Mouse (Mus musculus) midbrain, embryonic 14.5 days (tissue): ENCODE results near the gene Gpr68. TPM values are rescaled to one million over a fixed set of nuclear protein-coding genes. Genes with fewer than 3 reads are reported as not detected.

Source experiments
- ATAC-seq: fragments of 200-750 bp; cut with Nextera tagmentation; 2 replicates; pipeline ENCODE4 v1.8.0; 2017; ENCODE audit warnings: moderate number of reproducible peaks, moderate library complexity; ENCODE audit not compliant: low FRiP score, low TSS enrichment
- DNase-seq: peaks from one replicate; pipeline ENCODE4 v3.0.0-alpha.2; 2015
- H3K27ac ChIP-seq: fragments of 300-500 bp; sonication (generic); replicated peaks from 2 replicates; pipeline ENCODE4 v1.5.1; 2014; ENCODE audit warnings: mild to moderate bottlenecking, low read depth, low read length, moderate library complexity
- H3K27me3 ChIP-seq: fragments of 300-500 bp; sonication (generic); 2 replicates; pipeline ENCODE4 v1.6.1; 2014; ENCODE audit warnings: low read length, control low read depth, mixed read lengths; ENCODE audit not compliant: control insufficient read depth, insufficient read depth
- H3K36me3 ChIP-seq: fragments of 300-500 bp; sonication (generic); 2 replicates; pipeline ENCODE4 v1.6.1; 2014; ENCODE audit warnings: low read length, control low read depth; ENCODE audit not compliant: control insufficient read depth, insufficient read depth
- H3K4me1 ChIP-seq: fragments of 300-500 bp; sonication (generic); 2 replicates; pipeline ENCODE4 v1.6.1; 2014; ENCODE audit warnings: mild to moderate bottlenecking, antibody characterized with exemption, low read length, control low read depth; ENCODE audit not compliant: control insufficient read depth, insufficient read depth
- H3K4me2 ChIP-seq: fragments of 300-500 bp; sonication (generic); 2 replicates; pipeline ENCODE4 v1.6.1; 2014; ENCODE audit warnings: mild to moderate bottlenecking, low read length, moderate library complexity
- H3K4me3 ChIP-seq: fragments of 300-500 bp; sonication (generic); replicated peaks from 2 replicates; pipeline ENCODE4 v1.5.1; 2014; ENCODE audit warnings: low read depth, low read length
- H3K9ac ChIP-seq: fragments of 300-500 bp; sonication (generic); replicated peaks from 2 replicates; pipeline ENCODE4 v1.6.1; 2014; ENCODE audit warnings: mild to moderate bottlenecking, low read length, moderate library complexity
- H3K9me3 ChIP-seq: fragments of 300-500 bp; sonication (generic); 2 replicates; pipeline ENCODE4 v1.6.1; 2016; ENCODE audit warnings: low read length, control low read depth, mixed read lengths; ENCODE audit not compliant: control insufficient read depth
- WGBS: fragments of 180-500 bp; shearing (Covaris S2); extraction: QIAGEN DNeasy Blood & Tissue Kit; methylation state at CpG from one replicate; pipeline ENCODE4 v1.1.7; 2014; 5-methylcytosine and 5-hydroxymethylcytosine counted together
- polyA plus RNA-seq: library from polyadenylated mRNA; unstranded; fragments of >200 nt; fragmentation: Nextera tagmentation; extraction: Ambion mirVana; gene quantifications from 2 replicates; pipeline ENCODE4 v1.2.1, GENCODE M21; 2014

Gpr68 gene
- polyA plus RNA-seq, 1 experiment from 2014 or later = 2.1 TPM

DNA sequence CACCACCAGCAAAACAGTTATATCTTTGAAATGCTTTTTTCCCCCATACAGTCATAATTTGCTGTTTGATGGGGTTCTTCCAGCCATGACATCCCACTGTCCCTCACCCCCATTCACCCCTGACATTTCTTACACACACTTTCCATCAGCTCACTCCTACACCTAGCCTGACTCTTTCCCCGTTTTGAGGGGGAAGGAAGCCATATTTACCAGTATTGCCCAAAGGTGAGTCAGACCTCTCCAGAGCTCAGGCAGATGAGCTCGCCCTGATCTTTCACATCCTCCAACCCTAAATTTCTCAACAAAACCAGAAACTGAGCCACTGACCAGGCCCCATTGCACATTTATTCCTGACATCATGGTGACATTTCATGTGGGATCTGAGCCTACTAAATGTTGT lies 36.2 kb downstream of the Gpr68 start:
- Histone ChIP-seq H3K4me2 (no peak overlapping the region), H3K9ac (no peak overlapping the region), H3K27ac (no peak overlapping the region), H3K4me3 (no peak overlapping the region), H3K36me3 (no peaks in the 10 kb centered on the region), H3K9me3 (peaks cover 2% of the 10 kb centered on the region; the same call in 1 of the 2 replicates), H3K4me1 (no peaks in the 10 kb centered on the region), H3K27me3 (no peaks in the 10 kb centered on the region)
- WGBS = 87% methylated on average over 2 of the region's 2 CpGs
- DNase-seq = no peak
- no peak for ATAC-seq

DNA sequence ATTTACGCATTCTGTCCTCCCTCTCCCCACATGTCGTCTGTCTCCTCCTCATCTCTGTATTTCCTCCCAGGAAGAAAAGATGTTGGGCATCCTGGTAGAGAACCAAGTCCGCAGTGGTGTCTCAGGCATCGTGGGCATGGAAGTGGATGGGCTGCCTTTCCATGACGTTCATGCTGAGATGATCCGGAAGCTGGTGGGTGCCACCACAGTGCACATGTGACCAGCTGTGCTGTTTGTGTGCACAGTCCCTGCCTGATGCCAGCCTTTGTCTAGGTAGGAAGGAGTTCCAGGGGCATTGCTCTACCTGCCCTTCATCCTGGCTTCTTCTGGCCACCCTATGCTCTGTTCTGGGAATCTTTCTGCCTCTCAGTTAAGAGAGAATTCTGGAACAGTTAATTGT lies 36.8 kb downstream of the Gpr68 start:
- no peak overlapping the region for H3K4me2 ChIP-seq
- 95% methylated on average over 6 of the region's 6 CpGs for WGBS
- no peak overlapping the region for H3K4me3 ChIP-seq
- no peak overlapping the region for H3K27ac ChIP-seq
- ATAC-seq (no peak), DNase-seq (no peak)
- H3K27me3 ChIP-seq = no peaks in the 10 kb centered on the region
- no peaks in the 10 kb centered on the region for H3K4me1 ChIP-seq
- peaks cover 2% of the 10 kb centered on the region; the same call in 1 of the 2 replicates for H3K9me3 ChIP-seq
- no peak overlapping the region for H3K9ac ChIP-seq
- H3K36me3 ChIP-seq = no peaks in the 10 kb centered on the region

DNA sequence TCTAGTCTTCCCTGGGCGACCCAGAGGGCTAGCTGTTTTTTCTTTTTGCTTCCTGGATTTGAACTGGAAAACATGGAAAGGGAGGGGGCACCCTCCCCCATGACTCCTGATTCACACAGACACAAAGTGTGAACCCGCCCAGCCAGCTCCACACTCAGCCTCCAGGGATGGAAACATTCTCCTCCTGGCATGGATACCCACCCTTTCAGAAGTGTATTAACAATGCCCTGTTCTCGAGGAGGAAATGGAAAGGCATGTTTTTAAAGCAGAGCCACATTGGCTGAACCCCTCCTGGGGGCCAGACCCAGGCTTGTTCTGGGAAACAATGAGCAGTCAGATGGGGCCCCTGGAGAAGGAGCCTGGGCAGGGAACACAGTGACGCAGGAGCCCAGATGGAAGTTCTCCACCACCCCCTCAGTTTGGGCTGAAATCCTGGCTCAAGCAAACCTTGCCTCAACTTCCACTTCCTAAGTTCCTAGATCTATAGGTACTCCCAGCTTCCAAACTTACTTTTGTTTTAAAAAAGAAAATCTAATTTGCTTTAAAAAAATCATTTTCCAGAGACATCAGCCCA lies 39.9 kb downstream of the Gpr68 start:
- ATAC-seq = no peak

DNA sequence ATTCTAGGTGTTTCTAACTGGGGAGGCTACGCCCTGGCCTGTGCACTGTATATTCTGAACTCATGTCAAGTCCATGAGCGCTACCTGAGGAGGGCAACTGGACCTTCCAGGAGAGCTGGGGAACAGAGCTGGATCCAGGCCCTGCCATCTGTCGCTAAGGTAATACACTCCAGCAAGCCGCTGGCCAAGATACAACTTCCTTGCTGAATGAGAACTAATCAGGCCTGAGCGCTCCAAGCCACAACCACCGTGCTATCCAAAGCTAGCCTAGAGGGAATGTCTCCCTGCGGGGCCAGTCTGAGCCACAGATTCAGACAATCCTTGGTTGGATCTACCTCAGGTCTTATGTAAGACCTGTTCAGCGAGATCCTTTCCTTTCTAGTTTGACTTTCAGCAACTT lies 40.9 kb downstream of the Gpr68 start:
- WGBS = 87% methylated on average over 8 of the region's 8 CpGs
- H3K9me3 ChIP-seq = peaks cover 2% of the 10 kb centered on the region; the same call in 1 of the 2 replicates
- no peaks in the 10 kb centered on the region for H3K4me1 ChIP-seq
- no peaks in the 10 kb centered on the region for H3K36me3 ChIP-seq
- DNase-seq (no peak), ATAC-seq (no peak)
- H3K4me3 ChIP-seq = no peak overlapping the region
- H3K9ac ChIP-seq = no peak overlapping the region
- H3K27ac ChIP-seq = no peak overlapping the region
- no peak overlapping the region for H3K4me2 ChIP-seq
- H3K27me3 ChIP-seq = no peaks in the 10 kb centered on the region

More for the DNA sequence above, 39.9 kb downstream of the Gpr68 start:
- no peak overlapping the region for H3K4me2 ChIP-seq
- H3K27me3 ChIP-seq = no peaks in the 10 kb centered on the region
- H3K9ac ChIP-seq = no peak overlapping the region
- H3K4me1 ChIP-seq = no peaks in the 10 kb centered on the region
- H3K36me3 ChIP-seq = no peaks in the 10 kb centered on the region
- no peak overlapping the region for H3K27ac ChIP-seq
- peaks cover 2% of the 10 kb centered on the region; the same call in 1 of the 2 replicates for H3K9me3 ChIP-seq
- no peak overlapping the region for H3K4me3 ChIP-seq
- 57% methylated on average over 4 of the region's 4 CpGs for WGBS
- DNase-seq = no peak

DNA sequence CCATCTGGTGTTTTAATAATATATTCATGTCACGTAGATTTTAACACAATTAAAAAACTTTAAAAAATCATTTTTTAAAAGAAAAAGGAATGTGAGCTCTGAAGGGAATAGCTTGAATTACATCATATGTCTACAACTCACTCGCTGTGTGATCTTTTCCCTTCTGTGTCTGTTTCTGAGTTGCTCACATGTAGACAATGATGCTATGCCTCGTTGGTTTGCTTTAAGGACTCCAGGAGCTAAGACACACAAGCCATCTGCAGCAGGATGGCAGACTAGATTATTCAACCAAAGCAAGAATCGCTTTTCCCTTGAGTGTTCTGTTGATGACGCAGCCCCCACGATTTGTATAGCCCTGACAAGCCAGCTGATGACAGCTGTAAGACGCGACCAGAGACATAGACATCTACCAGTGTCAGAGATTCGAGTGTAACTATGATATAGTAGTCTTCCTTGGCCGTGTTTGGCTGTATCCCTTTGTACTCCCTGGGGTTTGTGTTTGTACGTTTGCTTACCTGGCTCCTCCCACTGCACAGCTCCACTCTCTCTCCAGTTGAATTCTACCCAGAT lies 42.4 kb downstream of the Gpr68 start:
- H3K4me1 ChIP-seq = no peaks in the 10 kb centered on the region
- no peak overlapping the region for H3K9ac ChIP-seq
- H3K27me3 ChIP-seq = no peaks in the 10 kb centered on the region
- peaks cover 2% of the 10 kb centered on the region; the same call in 1 of the 2 replicates for H3K9me3 ChIP-seq
- WGBS = 64% methylated on average over 11 of the region's 11 CpGs
- no peak for ATAC-seq
- H3K4me2 ChIP-seq = no peak overlapping the region
- no peak overlapping the region for H3K27ac ChIP-seq
- no peak overlapping the region for H3K4me3 ChIP-seq
- no peaks in the 10 kb centered on the region for H3K36me3 ChIP-seq
- DNase-seq = no peak

DNA sequence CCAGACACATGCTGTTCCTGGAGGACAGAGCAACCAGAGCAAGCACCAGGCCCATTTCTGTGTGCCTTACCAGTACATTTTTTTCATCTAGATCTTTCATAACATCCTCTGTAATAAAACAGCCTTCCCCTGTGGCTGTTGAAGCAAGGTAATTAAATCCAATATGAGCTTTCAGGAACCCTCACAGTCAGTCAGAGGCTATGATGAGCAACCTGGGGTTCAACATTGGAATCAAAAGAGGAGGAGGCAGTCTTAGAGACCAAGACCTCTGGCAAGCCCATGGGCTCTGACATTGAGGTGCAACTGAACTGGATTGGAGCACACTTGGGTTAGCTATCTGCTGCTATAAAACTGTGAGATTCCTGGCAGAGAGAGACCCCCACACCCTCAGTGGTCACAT lies 42.9 kb downstream of the Gpr68 start:
- peaks cover 2% of the 10 kb centered on the region; the same call in 1 of the 2 replicates for H3K9me3 ChIP-seq
- ATAC-seq = no peak
- no peaks in the 10 kb centered on the region for H3K36me3 ChIP-seq
- H3K4me3 ChIP-seq = no peak overlapping the region
- H3K4me2 ChIP-seq = no peak overlapping the region
- H3K9ac ChIP-seq = no peak overlapping the region
- DNase-seq = no peak
- H3K4me1 ChIP-seq = no peaks in the 10 kb centered on the region
- no peak overlapping the region for H3K27ac ChIP-seq
- H3K27me3 ChIP-seq = no peaks in the 10 kb centered on the region

DNA sequence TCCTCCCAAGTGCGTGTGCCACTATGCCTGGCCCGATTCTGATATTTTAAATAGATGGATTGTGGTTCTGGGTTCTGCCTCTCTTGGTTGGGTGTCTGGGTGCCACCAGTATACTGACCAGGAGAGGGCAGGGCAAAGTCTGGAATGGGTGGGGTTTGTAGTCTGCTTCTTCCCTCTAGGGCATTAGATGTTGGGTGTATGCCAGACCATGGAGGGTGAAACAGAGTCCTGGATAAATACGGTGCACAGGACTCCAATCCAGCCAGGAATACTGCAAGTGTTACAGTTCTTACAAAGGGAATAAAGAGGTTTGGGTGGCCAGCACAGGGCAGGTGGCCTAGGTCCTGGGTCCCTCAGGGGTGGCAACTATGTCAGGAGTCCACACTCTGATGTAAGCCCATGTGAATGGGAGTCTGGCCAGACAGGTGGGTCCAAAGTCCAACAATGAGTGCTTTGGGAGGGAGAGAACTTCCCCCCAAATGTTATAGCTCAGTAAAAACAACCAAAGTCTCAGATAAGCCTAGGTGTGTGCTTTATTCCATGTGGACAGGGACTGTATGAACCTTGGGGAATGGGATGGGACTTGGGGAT lies 45.0 kb downstream of the Gpr68 start:
- ATAC-seq (no peak), DNase-seq (no peak)
- Histone ChIP-seq H3K4me3 (no peak overlapping the region), H3K4me1 (no peaks in the 10 kb centered on the region), H3K4me2 (no peak overlapping the region), H3K27ac (no peak overlapping the region), H3K27me3 (no peaks in the 10 kb centered on the region), H3K36me3 (no peaks in the 10 kb centered on the region), H3K9ac (no peak overlapping the region), H3K9me3 (no peaks in the 10 kb centered on the region)
- 93% methylated on average over 3 of the region's 3 CpGs for WGBS

DNA sequence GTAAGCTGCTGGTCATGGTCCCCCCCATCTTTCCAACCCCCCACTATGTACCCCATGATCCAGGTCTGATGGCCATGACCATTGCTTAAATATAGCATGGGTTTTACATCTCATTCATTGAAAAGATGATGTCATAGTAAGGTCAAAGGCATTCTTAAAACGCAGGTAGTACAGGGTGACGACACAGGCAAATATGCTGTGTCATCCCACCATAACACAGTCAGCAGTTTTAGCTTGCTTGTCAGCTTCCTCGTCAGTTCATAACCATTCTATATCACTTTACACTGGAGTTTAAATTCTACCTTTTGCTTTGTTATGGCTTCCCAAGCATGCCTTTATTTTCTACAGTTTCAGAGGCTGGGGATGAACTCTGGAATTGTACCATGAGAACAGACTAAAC lies 45.7 kb downstream of the Gpr68 start:
- Histone ChIP-seq H3K4me3 (no peak overlapping the region), H3K36me3 (no peaks in the 10 kb centered on the region), H3K4me2 (no peak overlapping the region), H3K9me3 (no peaks in the 10 kb centered on the region), H3K4me1 (no peaks in the 10 kb centered on the region), H3K27ac (no peak overlapping the region), H3K27me3 (no peaks in the 10 kb centered on the region), H3K9ac (no peak overlapping the region)
- WGBS = 87% methylated on average over 3 of the region's 3 CpGs
- ATAC-seq (no peak), DNase-seq (no peak)

DNA sequence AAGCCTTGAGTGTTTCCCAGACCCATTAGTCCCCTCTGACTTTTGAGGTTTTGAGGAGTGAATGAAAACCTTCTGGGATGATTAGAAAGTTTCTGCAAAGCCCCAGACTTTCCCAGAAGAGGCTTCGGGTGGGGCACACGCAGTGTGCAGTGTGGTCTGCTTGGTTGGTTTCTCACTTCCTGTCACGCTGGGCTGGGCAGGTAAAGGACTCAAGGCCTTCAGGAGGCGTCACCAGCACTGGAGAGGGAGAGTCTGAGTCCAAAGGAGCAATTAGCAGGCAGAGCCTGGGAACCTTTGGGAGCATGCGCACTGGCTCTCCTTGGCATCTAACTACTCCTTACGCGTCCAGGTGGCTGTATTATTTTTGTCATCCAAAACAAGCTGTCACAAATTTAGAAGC lies 50.2 kb downstream of the Gpr68 start:
- H3K4me1 ChIP-seq = no peaks in the 10 kb centered on the region
- H3K4me2 ChIP-seq = no peak overlapping the region
- no peak for DNase-seq
- no peaks in the 10 kb centered on the region for H3K36me3 ChIP-seq
- no peak overlapping the region for H3K4me3 ChIP-seq
- ATAC-seq = no peak
- no peaks in the 10 kb centered on the region for H3K27me3 ChIP-seq
- no peak overlapping the region for H3K9ac ChIP-seq
- no peak overlapping the region for H3K27ac ChIP-seq
- no peaks in the 10 kb centered on the region for H3K9me3 ChIP-seq
- 74% methylated on average over 7 of the region's 7 CpGs for WGBS
